Mouse (Mus musculus) ES-Bruce4 (cell line): ENCODE data around the gene Ddx4.

Experiments
- CTCF ChIP-seq: IDR thresholded peaks from one replicate; pipeline ENCODE4 v1.8.1; 2011; ENCODE audit warnings: low read depth, low read length
- EP300 ChIP-seq: IDR thresholded peaks from 2 replicates; pipeline ENCODE4 v1.6.1; 2011; ENCODE audit warnings: low read depth, low read length; ENCODE audit not compliant: insufficient read depth
- POLR2A ChIP-seq: IDR thresholded peaks from one replicate; pipeline ENCODE4 v1.8.1; 2011; ENCODE audit warnings: low read length; ENCODE audit not compliant: insufficient read depth

GRCm38 (mm10) chr13:112683970-112684369, 31.7 kb upstream of the Ddx4 start:
- no peak for TF ChIP-seq EP300
- no peak for TF ChIP-seq POLR2A
- no peak for TF ChIP-seq CTCF
